Mouse (Mus musculus) v-Abl transformed pro-B cells (cell line): ENCODE measurements at regions not wholly inside any gene's neighbourhood (a gene's known extent, or its start where the extent isn't known, plus 50 kb on each side); places are given as distances from the start of the nearest gene placed in this dataset.

Source experiments
- in situ Hi-C, 2 experiments: fragments of 400-800 bp; cut with MboI; formaldehyde crosslinking; loops; one replicate each; pipeline ENCODE4 v1.15.1; 2025; ENCODE audit not compliant: unreplicated experiment in 2 of 2

DNA sequence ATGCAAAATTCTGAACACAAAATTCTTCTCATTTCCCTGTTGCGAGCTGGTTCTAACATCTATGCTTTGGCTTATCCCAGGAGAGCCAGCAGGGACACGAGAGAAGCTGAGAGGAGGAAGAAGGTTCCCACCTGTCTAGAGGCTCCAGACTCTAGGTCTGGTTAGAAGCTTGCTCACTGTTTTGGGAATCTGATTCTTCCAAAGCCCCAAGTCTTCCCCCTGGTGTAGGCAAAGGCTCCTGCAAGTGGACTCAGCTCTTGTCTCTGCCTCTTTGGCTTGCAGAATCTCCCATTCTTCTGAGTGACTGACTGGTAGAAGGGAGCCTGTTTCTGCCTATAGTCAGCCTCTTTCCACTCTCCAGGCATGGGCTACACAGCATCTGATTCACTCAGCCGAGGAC, 95.8 kb downstream of the Btc start:
- in situ Hi-C loops, result loop anchor here (25.0 kb wide), 2 partner anchors 705 to 805 kb away; no protein-coding TSS in a partner anchor
